Mouse (Mus musculus) erythroblast, embryonic 14.5 days (primary cell): ENCODE measurements at regions not wholly inside any gene's neighbourhood (a gene's known extent, or its start where the extent isn't known, plus 50 kb on each side); places are given as distances from the start of the nearest gene placed in this dataset.

Experiments used
- H3K27me3 ChIP-seq: 2 replicates; pipeline ENCODE4 v1.6.1; 2012; ENCODE audit warnings: inconsistent platforms; ENCODE audit not compliant: control insufficient read depth
- H3K36me3 ChIP-seq: 2 replicates; pipeline ENCODE4 v1.6.1; 2012; ENCODE audit warnings: mild to moderate bottlenecking, inconsistent platforms; ENCODE audit not compliant: control insufficient read depth
- H3K4me1 ChIP-seq: 2 replicates; pipeline ENCODE4 v1.6.1; 2012; ENCODE audit warnings: inconsistent platforms; ENCODE audit not compliant: control insufficient read depth
- H3K4me3 ChIP-seq: replicated peaks from 2 replicates; pipeline ENCODE3; 2012; ENCODE audit warnings: moderate library complexity, mild to moderate bottlenecking, inconsistent platforms
- H3K9me3 ChIP-seq: 2 replicates; pipeline ENCODE4 v1.6.1; 2012; ENCODE audit warnings: low read length, inconsistent platforms, mixed read lengths; ENCODE audit not compliant: control insufficient read depth
- GATA1 ChIP-seq: IDR thresholded peaks from 2 replicates; pipeline ENCODE4 v1.6.1; 2012; ENCODE audit warnings: low read length, inconsistent platforms, mixed read lengths
- TAL1 ChIP-seq: IDR thresholded peaks from 3 replicates; pipeline ENCODE4 v1.6.1; 2012; ENCODE audit warnings: low read length, inconsistent platforms, mixed read lengths

GRCm38 (mm10) chr10:38059050-38059449, 762.5 kb downstream of the Rfpl4b start:
- peaks cover 23% of the 10 kb centered on the region for H3K9me3 ChIP-seq
- no peaks in the 10 kb centered on the region for H3K27me3 ChIP-seq
- no peak overlapping the region for H3K4me3 ChIP-seq
- no peaks in the 10 kb centered on the region for H3K4me1 ChIP-seq
- TF ChIP-seq GATA1 = no peak
- TF ChIP-seq TAL1 = no peak
- H3K36me3 ChIP-seq = no peaks in the 10 kb centered on the region

- no peak for TF ChIP-seq TAL1
- TF ChIP-seq GATA1 = no peak
- no peak overlapping the region for H3K4me3 ChIP-seq
- no peaks in the 10 kb centered on the region for H3K36me3 ChIP-seq
- no peaks in the 10 kb centered on the region for H3K9me3 ChIP-seq
- no peaks in the 10 kb centered on the region for H3K4me1 ChIP-seq
- H3K27me3 ChIP-seq = no peaks in the 10 kb centered on the region
Observed at GRCm38 (mm10) chr10:38010452-38010851, 811.1 kb downstream of the Rfpl4b start.

GRCm38 (mm10) chr10:37995691-37996445, 825.7 kb downstream of the Rfpl4b start:
- H3K4me3 ChIP-seq = no peak overlapping the region
- no peaks in the 10 kb centered on the region for H3K9me3 ChIP-seq
- no peaks in the 10 kb centered on the region for H3K4me1 ChIP-seq
- no peaks in the 10 kb centered on the region for H3K36me3 ChIP-seq
- no peak for TF ChIP-seq TAL1
- TF ChIP-seq GATA1 = no peak
- H3K27me3 ChIP-seq = no peaks in the 10 kb centered on the region

- TF ChIP-seq TAL1 (no peak), GATA1 (no peak)
- no peaks in the 10 kb centered on the region for H3K4me1 ChIP-seq
- H3K36me3 ChIP-seq = no peaks in the 10 kb centered on the region
- H3K4me3 ChIP-seq = no peak overlapping the region
- H3K27me3 ChIP-seq = no peaks in the 10 kb centered on the region
- H3K9me3 ChIP-seq = peaks cover 8% of the 10 kb centered on the region
Observed at GRCm38 (mm10) chr10:37988297-37989263, 833.0 kb downstream of the Rfpl4b start.

GRCm38 (mm10) chr10:37978899-37979539, 840.3 kb upstream of the Marcks start:
- H3K4me3 ChIP-seq = no peak overlapping the region
- no peaks in the 10 kb centered on the region for H3K27me3 ChIP-seq
- no peaks in the 10 kb centered on the region for H3K9me3 ChIP-seq
- TF ChIP-seq TAL1 (no peak), GATA1 (no peak)
- H3K4me1 ChIP-seq = no peaks in the 10 kb centered on the region
- no peaks in the 10 kb centered on the region for H3K36me3 ChIP-seq

- no peaks in the 10 kb centered on the region for H3K4me1 ChIP-seq
- H3K36me3 ChIP-seq = no peaks in the 10 kb centered on the region
- H3K9me3 ChIP-seq = no peaks in the 10 kb centered on the region
- no peaks in the 10 kb centered on the region for H3K27me3 ChIP-seq
- TF ChIP-seq TAL1 = no peak
- TF ChIP-seq GATA1 = no peak
- no peak overlapping the region for H3K4me3 ChIP-seq
Observed at GRCm38 (mm10) chr10:37960051-37960450, 821.3 kb upstream of the Marcks start.

GRCm38 (mm10) chr10:37914780-37915179, 776.1 kb upstream of the Marcks start:
- TF ChIP-seq GATA1 (no peak), TAL1 (no peak)
- Histone ChIP-seq H3K36me3 (no peaks in the 10 kb centered on the region), H3K4me1 (no peaks in the 10 kb centered on the region), H3K9me3 (no peaks in the 10 kb centered on the region), H3K4me3 (no peak overlapping the region), H3K27me3 (no peaks in the 10 kb centered on the region)

GRCm38 (mm10) chr10:37911669-37912068, 772.9 kb upstream of the Marcks start:
- TF ChIP-seq GATA1 (no peak), TAL1 (no peak)
- Histone ChIP-seq H3K27me3 (no peaks in the 10 kb centered on the region), H3K9me3 (no peaks in the 10 kb centered on the region), H3K4me3 (no peak overlapping the region), H3K36me3 (no peaks in the 10 kb centered on the region), H3K4me1 (no peaks in the 10 kb centered on the region)

GRCm38 (mm10) chr10:37908276-37908675, 769.6 kb upstream of the Marcks start:
- Histone ChIP-seq H3K36me3 (no peaks in the 10 kb centered on the region), H3K27me3 (no peaks in the 10 kb centered on the region), H3K9me3 (no peaks in the 10 kb centered on the region), H3K4me1 (no peaks in the 10 kb centered on the region), H3K4me3 (no peak overlapping the region)
- no peak for TF ChIP-seq GATA1
